Mouse (Mus musculus): ENCODE measurements around the gene BC117090.
"Not testable (repeated sequence)": the region's sequence is repeated elsewhere in the genome, so short reads cannot be mapped to it uniquely, and the experiment has no call there.

Gene BC117090

DNA sequence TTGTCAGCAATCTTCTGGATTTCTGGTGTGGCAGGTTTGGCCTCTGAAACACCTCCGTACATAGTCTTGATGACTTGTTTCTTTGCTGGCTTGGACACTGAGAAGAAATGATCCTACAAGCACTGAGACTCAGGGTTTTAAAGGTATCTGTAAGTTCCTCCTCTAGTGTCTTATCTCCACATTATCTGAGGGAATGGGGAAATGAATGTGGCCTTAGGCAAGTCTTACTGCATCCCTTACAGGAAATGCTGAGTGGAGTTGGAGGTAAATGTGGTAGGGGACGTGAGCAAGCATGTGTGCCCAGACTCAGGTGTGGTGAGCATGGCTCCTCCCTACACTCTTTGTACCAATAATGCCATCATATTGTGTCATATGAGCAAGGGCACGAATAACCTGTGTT, at the start of gene BC117090:
TSS of gene BC117090 (minus strand) at position 101 of the 400 bp plus-strand sequence.
- DNase-seq (ENCODE audit: low read depth, low spot score) = no peak

DNA sequence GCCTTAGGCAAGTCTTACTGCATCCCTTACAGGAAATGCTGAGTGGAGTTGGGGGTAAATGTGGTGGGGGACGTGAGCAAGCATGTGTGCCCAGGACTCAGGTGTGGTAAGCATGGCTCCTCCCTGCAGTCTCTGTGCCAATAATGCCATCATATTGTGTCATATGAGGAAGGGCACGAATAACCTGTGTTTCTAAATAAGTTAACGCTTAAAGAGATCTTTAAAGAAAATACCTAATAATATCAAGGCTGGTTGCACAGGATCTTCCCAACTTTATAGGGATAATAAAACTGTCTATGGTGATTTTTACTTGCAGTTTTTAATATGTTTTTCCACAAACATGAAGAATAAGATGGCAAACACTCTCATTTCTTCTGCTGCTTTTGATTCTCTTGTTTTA, 33.5 kb upstream of the BC117090 start, which contains the start of gene BC100530:
TSS of gene BC100530 (minus strand) at position 101 of the 400 bp plus-strand sequence.
- not testable (repeated sequence) for DNase-seq (ENCODE audit: low read depth, low spot score)

DNA sequence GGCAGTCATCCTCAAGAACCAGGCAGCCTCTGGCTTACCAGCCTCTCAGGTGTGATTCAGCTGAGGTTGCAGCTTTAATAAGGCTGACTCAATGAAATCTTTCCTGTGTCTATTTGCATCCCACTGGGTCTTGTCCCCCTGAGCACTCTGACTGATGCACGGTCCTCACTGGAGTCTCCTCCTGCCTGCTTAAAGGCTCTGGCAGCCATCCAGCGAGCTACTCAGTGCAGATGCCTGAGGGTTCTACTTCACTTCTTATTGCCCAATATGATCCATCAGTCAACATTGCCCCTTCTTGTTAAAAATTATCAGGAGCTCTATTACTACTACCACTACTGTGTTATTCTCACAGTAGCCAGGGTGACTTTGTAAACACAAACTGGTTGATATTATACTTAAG, 3.0 kb upstream of the BC117090 start:
- no peak for DNase-seq (ENCODE audit: low read depth, low spot score)

DNA sequence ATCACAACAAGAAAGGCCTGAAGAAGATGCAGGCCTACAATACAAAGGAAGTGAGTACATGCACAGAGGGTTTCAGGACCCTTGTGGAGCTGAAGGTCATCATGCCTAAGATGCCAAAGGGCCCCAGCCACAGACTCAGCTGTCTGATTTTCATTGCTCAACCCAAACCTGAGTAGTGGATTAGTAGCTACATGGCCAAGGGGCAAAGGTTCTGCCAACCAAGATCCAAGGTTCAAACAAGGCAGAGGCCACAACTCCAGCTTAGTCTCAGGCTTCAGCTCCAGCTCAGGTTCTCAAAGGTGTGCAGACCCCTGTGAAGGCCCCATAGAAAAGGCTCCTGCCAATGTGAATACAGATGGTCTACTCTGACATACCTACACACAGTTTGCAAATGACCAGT, 14.8 kb downstream of the BC117090 start:
- DNase-seq (ENCODE audit: low read depth, low spot score) = no peak

DNA sequence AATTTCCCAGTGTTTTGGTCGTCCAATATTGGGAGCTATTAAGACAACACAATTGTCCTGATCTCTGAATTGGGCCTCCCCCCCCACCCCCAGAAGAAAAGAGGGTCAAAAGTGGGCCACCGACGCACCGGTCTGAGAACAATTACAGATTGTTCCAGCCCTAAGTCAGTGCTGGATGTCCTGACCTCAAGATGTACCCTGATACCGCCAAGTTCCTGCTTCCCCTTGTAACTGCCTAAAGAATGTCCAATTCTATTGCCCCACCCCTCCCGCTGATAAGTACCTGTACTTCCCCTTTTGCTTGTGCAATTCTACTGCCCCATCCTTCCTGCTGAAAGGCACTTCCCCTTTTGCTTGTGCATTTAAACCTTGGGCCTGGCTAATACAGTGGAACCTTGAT, 18.0 kb downstream of the BC117090 start:
- DNase-seq (ENCODE audit: low read depth, low spot score) = not testable (repeated sequence)

DNA sequence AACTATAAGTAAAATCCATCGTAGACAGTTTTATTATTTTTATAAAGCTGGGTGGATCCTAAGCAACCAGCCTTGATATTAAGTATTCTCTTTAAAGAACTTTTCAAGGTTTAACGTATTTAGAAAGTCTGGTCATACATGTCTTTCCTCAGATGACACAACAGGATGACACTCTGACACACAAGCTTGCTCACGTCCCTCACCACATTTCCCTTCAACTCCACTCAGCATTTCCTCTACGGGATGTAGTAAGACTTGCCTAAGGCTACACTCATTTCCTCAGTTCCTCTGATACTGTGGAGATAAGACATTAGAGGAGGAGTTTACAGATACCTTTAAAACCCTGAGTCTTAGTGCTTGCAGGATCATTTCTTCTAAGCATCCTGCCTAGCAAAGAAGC, 26.5 kb downstream of the BC117090 start:
- no peak for DNase-seq (ENCODE audit: low read depth, low spot score)

DNA sequence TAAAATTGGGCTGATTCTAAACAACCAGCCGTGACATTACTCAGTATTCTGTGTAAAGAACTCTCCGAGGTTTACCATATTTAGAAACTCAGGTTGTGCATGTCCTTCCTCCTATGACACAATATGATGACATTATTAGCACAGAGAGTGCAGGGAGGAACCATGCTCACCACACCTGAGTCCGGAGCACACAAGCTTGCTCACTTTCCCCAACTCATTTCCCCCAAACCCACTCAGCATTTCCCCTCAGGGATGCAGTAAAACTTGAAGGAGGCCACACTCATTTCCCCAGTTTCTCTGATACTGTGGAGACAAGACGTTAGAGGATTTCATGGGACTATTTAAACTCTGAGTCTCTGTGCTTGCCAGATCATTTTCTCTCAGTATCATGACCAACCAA, 45.0 kb downstream of the BC117090 start:
- no peak for DNase-seq (ENCODE audit: low read depth, low spot score)

DNA sequence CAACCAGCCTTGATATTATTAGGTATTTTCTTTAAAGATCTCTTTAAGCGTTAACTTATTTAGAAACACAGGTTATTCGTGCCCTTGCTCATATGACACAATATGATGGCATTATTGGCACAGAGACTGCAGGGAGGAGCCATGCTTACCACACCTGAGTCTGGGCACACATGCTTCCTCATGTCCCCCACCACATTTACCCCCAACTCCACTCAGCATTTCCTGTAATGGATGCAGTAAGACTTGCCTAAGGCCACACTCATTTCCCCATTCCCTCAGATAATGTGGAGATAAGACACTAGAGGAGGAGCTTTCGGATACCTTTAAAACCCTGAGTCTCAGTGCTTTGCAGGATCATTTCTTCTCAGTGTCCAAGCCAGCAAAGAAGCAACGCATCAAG, 57.3 kb downstream of the BC117090 start, which contains the start of gene Stfa1:
TSS of gene Stfa1 (plus strand) at position 156 of the 400 bp plus-strand sequence.
- not testable (repeated sequence) for DNase-seq (ENCODE audit: low read depth, low spot score)

All from skeletal muscle tissue, adult 2 months (tissue).